Mouse (Mus musculus) hindbrain, embryonic 12.5 days (tissue): ENCODE measurements around the gene Ldha. TPM values are rescaled to one million over a fixed set of nuclear protein-coding genes. Genes with fewer than 3 reads are reported as not detected.

Experiments
- ATAC-seq: fragments of 200-750 bp; cut with Nextera tagmentation; 2 replicates; pipeline ENCODE4 v1.8.0; 2017; ENCODE audit warnings: moderate TSS enrichment; ENCODE audit not compliant: low FRiP score
- H3K27ac ChIP-seq: fragments of 300-500 bp; sonication (generic); 2 replicates; pipeline ENCODE4 v1.5.1; 2016; ENCODE audit warnings: mild to moderate bottlenecking
- H3K27me3 ChIP-seq: fragments of 300-500 bp; sonication (generic); 2 replicates; pipeline ENCODE4 v1.6.1; 2016; ENCODE audit warnings: mild to moderate bottlenecking
- H3K36me3 ChIP-seq: fragments of 300-500 bp; sonication (generic); 2 replicates; pipeline ENCODE4 v1.6.1; 2016; ENCODE audit warnings: mild to moderate bottlenecking
- H3K4me1 ChIP-seq: fragments of 300-500 bp; sonication (generic); 2 replicates; pipeline ENCODE4 v1.6.1; 2016
- H3K4me2 ChIP-seq: fragments of 300-500 bp; sonication (generic); replicated peaks from 2 replicates; pipeline ENCODE4 v1.6.1; 2016; ENCODE audit warnings: mild to moderate bottlenecking
- H3K4me3 ChIP-seq: fragments of 300-500 bp; sonication (generic); 2 replicates; pipeline ENCODE4 v1.5.1; 2016; ENCODE audit warnings: mild to moderate bottlenecking
- H3K9ac ChIP-seq: fragments of 300-500 bp; sonication (generic); 2 replicates; pipeline ENCODE4 v1.6.1; 2016; ENCODE audit warnings: mild to moderate bottlenecking, moderate library complexity
- H3K9me3 ChIP-seq: fragments of 300-500 bp; sonication (generic); replicated peaks from 2 replicates; pipeline ENCODE4 v1.6.1; 2016; ENCODE audit warnings: mild to moderate bottlenecking
- WGBS: fragments of 180-500 bp; shearing (Covaris S2); methylation state at CpG from one replicate; pipeline ENCODE4 v1.1.7; 2016; 5-methylcytosine and 5-hydroxymethylcytosine counted together
- polyA plus RNA-seq: library from polyadenylated mRNA; unstranded; fragments of >200 nt; fragmentation: Nextera tagmentation; extraction: Ambion mirVana; gene quantifications from 2 replicates; pipeline ENCODE4 v1.2.1, GENCODE M21; 2016

Gene Ldha
- polyA plus RNA-seq, 1 experiment from 2014 or later: 900 TPM

GRCm38 (mm10) chr7:46839861-46840260 lies 1.4 kb upstream of the Ldha start:
- Histone ChIP-seq H3K27me3 (peaks cover 19% of the 10 kb centered on the region; the same call in 1 of the 2 replicates), H3K36me3 (no peaks in the 10 kb centered on the region), H3K4me3 (no peak overlapping the region), H3K27ac (no peak overlapping the region), H3K9me3 (no peaks in the 10 kb centered on the region), H3K4me1 (peaks cover 26% of the 10 kb centered on the region), H3K9ac (no peak overlapping the region), H3K4me2 (no peak overlapping the region)
- WGBS: 78% methylated on average over 5 of the region's 5 CpGs
- no peak for ATAC-seq

GRCm38 (mm10) chr7:46840326-46840725 lies 949 bp upstream of the Ldha start:
- 66% methylated on average over 4 of the region's 4 CpGs for WGBS
- no peak for ATAC-seq
- Histone ChIP-seq H3K36me3 (no peaks in the 10 kb centered on the region), H3K9me3 (no peaks in the 10 kb centered on the region), H3K4me2 (no peak overlapping the region), H3K4me1 (peaks cover 26% of the 10 kb centered on the region), H3K9ac (no peak overlapping the region), H3K27me3 (peaks cover 19% of the 10 kb centered on the region; the same call in 1 of the 2 replicates), H3K4me3 (no peak overlapping the region), H3K27ac (no peak overlapping the region)

GRCm38 (mm10) chr7:46842278-46842677 lies 1.0 kb downstream of the Ldha start:
- Histone ChIP-seq H3K4me3 (no peak overlapping the region), H3K9ac (no peak overlapping the region), H3K9me3 (no peaks in the 10 kb centered on the region), H3K36me3 (no peaks in the 10 kb centered on the region), H3K27ac (no peak overlapping the region), H3K4me2 (no peak overlapping the region), H3K4me1 (peaks cover 30% of the 10 kb centered on the region), H3K27me3 (peaks cover 19% of the 10 kb centered on the region; the same call in 1 of the 2 replicates)
- 41% methylated on average over 3 of the region's 5 CpGs for WGBS
- no peak for ATAC-seq

GRCm38 (mm10) chr7:46843576-46843975 lies 2.3 kb downstream of the Ldha start:
- Histone ChIP-seq H3K36me3 (peaks cover 4% of the 10 kb centered on the region), H3K4me1 (peaks cover 22% of the 10 kb centered on the region), H3K27ac (no peak overlapping the region), H3K9ac (no peak overlapping the region), H3K9me3 (no peaks in the 10 kb centered on the region), H3K4me3 (no peak overlapping the region), H3K4me2 (no peak overlapping the region), H3K27me3 (peaks cover 19% of the 10 kb centered on the region; the same call in 1 of the 2 replicates)
- ATAC-seq: no peak
- WGBS: 92% methylated on average over 4 of the region's 4 CpGs

GRCm38 (mm10) chr7:46845211-46845977 lies 4.1 kb downstream of the Ldha start:
- under 1% methylated on average over 51 of the region's 51 CpGs for WGBS

GRCm38 (mm10) chr7:46845978-46846485 lies 4.8 kb downstream of the Ldha start:
- Histone ChIP-seq H3K4me3 (peak overlapping the region; percentile 75), H3K9me3 (no peaks in the 10 kb centered on the region), H3K27me3 (peaks cover 10% of the 10 kb centered on the region; the same call in 1 of the 2 replicates), H3K9ac (peak overlapping the region; percentile 89), H3K27ac (peak overlapping the region; percentile 84), H3K4me1 (peaks cover 12% of the 10 kb centered on the region), H3K4me2 (peak overlapping the region; percentile 95), H3K36me3 (peaks cover 25% of the 10 kb centered on the region)
- ATAC-seq: peak; percentile 6; the same call in 1 of the 2 replicates
- WGBS: under 1% methylated on average over 36 of the region's 36 CpGs

More at GRCm38 (mm10) chr7:46845211-46845977, 4.1 kb downstream of the Ldha start:
- Histone ChIP-seq H3K4me2 (peak overlapping the region; percentile 95), H3K27ac (peak overlapping the region; percentile 84), H3K4me3 (peak overlapping the region; percentile 75), H3K4me1 (peaks cover 12% of the 10 kb centered on the region), H3K36me3 (peaks cover 22% of the 10 kb centered on the region), H3K27me3 (peaks cover 10% of the 10 kb centered on the region; the same call in 1 of the 2 replicates), H3K9ac (peak overlapping the region; percentile 89), H3K9me3 (no peaks in the 10 kb centered on the region)
- peak; percentile 86 for ATAC-seq

- peak overlapping the region; percentile 89 for H3K9ac ChIP-seq
- H3K4me1 ChIP-seq: peaks cover 12% of the 10 kb centered on the region
- H3K4me3 ChIP-seq: peak overlapping the region; percentile 75
- H3K27me3 ChIP-seq: 0 out of 2 replicates have a peak, but pooled peaks cover 5% of the 10 kb centered on the region
- H3K36me3 ChIP-seq: peaks cover 31% of the 10 kb centered on the region
- H3K27ac ChIP-seq: peak overlapping the region; percentile 84
- ATAC-seq: peak; percentile 42
- peak overlapping the region; percentile 95 for H3K4me2 ChIP-seq
- under 1% methylated on average over 28 of the region's 28 CpGs for WGBS
- no peaks in the 10 kb centered on the region for H3K9me3 ChIP-seq
Observed at GRCm38 (mm10) chr7:46846486-46847244, 5.4 kb downstream of the Ldha start.

- Histone ChIP-seq H3K27ac (no peak overlapping the region), H3K4me3 (no peak overlapping the region), H3K27me3 (no peaks in the 10 kb centered on the region), H3K36me3 (peaks cover 56% of the 10 kb centered on the region), H3K4me1 (peaks cover 12% of the 10 kb centered on the region), H3K9ac (no peak overlapping the region), H3K4me2 (no peak overlapping the region), H3K9me3 (no peaks in the 10 kb centered on the region)
- 67% methylated on average over 5 of the region's 5 CpGs for WGBS
- no peak for ATAC-seq
Observed at GRCm38 (mm10) chr7:46849287-46849686, 8.0 kb downstream of the Ldha start.

GRCm38 (mm10) chr7:46851026-46851425 lies 9.8 kb downstream of the Ldha start:
- Histone ChIP-seq H3K27me3 (no peaks in the 10 kb centered on the region), H3K4me3 (no peak overlapping the region), H3K4me1 (peaks cover 7% of the 10 kb centered on the region), H3K36me3 (peaks cover 72% of the 10 kb centered on the region), H3K9me3 (no peaks in the 10 kb centered on the region), H3K27ac (no peak overlapping the region), H3K4me2 (no peak overlapping the region), H3K9ac (no peak overlapping the region)
- no peak for ATAC-seq
- 56% methylated on average over 7 of the region's 7 CpGs for WGBS

GRCm38 (mm10) chr7:46852666-46853065 lies 11.4 kb downstream of the Ldha start:
- Histone ChIP-seq H3K4me3 (no peak overlapping the region), H3K27ac (no peak overlapping the region), H3K9me3 (no peaks in the 10 kb centered on the region), H3K27me3 (no peaks in the 10 kb centered on the region), H3K9ac (no peak overlapping the region), H3K36me3 (peaks cover 72% of the 10 kb centered on the region), H3K4me1 (no peaks in the 10 kb centered on the region), H3K4me2 (no peak overlapping the region)
- no peak for ATAC-seq
- 94% methylated on average over 1 of the region's 1 CpGs for WGBS

GRCm38 (mm10) chr7:46853365-46853764 lies 12.1 kb downstream of the Ldha start:
- WGBS: 93% methylated on average over 9 of the region's 9 CpGs
- no peak overlapping the region for H3K4me3 ChIP-seq
- H3K9ac ChIP-seq: no peak overlapping the region
- H3K4me2 ChIP-seq: no peak overlapping the region
- no peak for ATAC-seq
- H3K36me3 ChIP-seq: peaks cover 70% of the 10 kb centered on the region
- H3K4me1 ChIP-seq: no peaks in the 10 kb centered on the region
- no peaks in the 10 kb centered on the region for H3K9me3 ChIP-seq
- no peaks in the 10 kb centered on the region for H3K27me3 ChIP-seq
- no peak overlapping the region for H3K27ac ChIP-seq

GRCm38 (mm10) chr7:46855866-46856560 lies 14.7 kb downstream of the Ldha start:
- Histone ChIP-seq H3K4me2 (no peak overlapping the region), H3K36me3 (peaks cover 47% of the 10 kb centered on the region)
- 71% methylated on average over 7 of the region's 7 CpGs for WGBS

More at GRCm38 (mm10) chr7:46855866-46856560, 14.7 kb downstream of the Ldha start:
- no peak overlapping the region for H3K9ac ChIP-seq
- H3K27ac ChIP-seq: no peak overlapping the region
- H3K9me3 ChIP-seq: no peaks in the 10 kb centered on the region
- no peak overlapping the region for H3K4me3 ChIP-seq
- no peaks in the 10 kb centered on the region for H3K4me1 ChIP-seq
- H3K27me3 ChIP-seq: no peaks in the 10 kb centered on the region
- no peak for ATAC-seq
